Mouse (Mus musculus) fat pad, adult 2 months (tissue): ENCODE results near the gene Smn1.
A peak's percentile ranks its signal among the peaks of the same experiment; 100 is the strongest.
"Not testable (repeated sequence)": the region's sequence is repeated elsewhere in the genome, so short reads cannot be mapped to it uniquely, and the experiment has no call there.

ENCODE experiments used
- DNase-seq: peaks from one replicate; pipeline ENCODE4 v3.0.0-alpha.2; 2011; ENCODE audit warnings: low read depth, low spot score; ENCODE audit errors: extremely low read depth

Gene Smn1

DNA sequence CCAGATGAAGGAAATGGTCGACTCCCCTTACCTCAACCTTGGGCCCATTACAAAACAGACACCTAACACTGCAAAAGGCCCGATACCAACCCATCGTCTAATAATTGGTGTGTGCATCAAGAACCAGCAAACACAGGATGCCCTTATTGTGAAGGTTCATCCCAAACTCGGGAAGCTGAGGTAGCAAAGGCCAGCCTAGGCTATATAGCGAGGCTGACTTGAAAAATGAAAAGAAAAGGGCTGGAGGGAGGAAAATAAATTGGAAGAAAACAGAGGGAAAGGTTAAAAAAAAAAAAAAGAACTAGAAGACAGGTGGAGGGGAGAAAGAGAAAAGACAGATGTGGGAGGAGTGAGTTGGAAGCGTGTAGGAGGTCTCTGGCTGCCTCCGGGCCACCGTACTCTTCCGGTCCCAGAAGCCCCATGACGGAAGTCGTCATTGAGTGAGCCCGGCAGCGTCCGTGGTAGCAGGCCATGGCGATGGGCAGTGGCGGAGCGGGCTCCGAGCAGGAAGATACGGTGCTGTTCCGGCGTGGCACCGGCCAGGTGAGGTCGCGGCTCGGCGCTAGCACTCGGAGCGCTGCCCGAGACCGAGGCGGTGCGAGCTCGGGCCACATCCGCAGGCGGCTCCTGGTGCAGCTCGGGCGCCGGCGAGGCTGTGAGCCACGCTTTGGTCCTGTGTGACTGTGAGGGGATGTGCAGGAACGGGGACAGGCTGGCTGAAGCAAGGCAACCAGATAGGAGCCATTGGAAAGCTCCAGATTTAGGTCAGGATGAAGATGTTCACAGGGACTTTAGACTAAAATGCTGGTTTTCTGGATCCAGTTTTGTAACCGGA lies at the start of gene Smn1:
Gene Smn1, plus strand, starts transcription at position 430 of the 835 bp plus-strand sequence.
- DNase-seq: peak; percentile 36

DNA sequence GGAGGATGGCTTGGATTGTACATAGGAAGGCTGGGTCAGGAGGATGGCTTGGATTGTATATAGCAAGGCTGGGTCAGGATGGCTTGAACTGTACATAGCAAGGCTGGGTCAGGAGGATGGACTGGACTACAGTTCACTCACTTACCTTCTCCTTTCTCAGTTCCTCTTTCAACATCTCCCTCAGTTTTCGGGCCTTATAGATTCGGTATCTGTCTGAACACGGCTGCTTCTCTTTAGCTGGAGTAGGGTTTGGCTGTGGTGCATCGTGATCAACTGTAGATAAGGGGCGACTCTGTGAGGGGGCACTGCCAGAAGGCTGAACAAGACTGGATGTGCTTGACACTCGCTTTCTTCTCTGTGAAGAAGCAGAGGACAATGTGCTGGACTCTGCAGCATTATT lies 25.8 kb upstream of the Smn1 start:
- DNase-seq: no peak

DNA sequence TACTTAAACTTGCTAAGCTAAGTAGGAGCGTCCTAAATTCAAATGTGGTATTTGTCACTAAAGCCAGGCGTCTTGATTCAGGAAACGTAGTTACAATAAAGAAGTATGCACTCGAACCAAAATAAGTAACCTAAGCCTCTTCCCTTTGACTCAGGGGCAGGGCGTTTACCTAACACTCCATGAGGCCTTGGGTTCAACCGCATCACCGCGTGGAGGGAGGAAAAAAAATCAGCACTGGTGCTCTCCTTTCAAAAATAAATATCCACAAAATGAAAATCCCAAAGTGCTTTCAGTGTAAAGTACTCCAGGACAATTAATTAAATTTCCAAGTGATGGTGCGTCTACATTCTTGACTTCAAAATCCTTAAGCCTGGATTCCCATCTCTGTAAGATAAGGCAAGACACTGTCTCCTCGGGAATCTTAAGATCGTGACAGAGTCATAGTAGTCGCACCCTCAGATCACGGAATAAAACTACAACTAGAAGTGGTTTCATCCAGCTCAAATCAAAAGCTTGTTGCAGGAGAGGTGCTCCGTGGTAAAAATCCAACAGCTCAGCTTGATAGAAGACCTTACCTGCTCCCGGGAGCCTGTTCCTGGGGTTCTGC lies 21.5 kb upstream of the Smn1 start:
- no peak for DNase-seq

DNA sequence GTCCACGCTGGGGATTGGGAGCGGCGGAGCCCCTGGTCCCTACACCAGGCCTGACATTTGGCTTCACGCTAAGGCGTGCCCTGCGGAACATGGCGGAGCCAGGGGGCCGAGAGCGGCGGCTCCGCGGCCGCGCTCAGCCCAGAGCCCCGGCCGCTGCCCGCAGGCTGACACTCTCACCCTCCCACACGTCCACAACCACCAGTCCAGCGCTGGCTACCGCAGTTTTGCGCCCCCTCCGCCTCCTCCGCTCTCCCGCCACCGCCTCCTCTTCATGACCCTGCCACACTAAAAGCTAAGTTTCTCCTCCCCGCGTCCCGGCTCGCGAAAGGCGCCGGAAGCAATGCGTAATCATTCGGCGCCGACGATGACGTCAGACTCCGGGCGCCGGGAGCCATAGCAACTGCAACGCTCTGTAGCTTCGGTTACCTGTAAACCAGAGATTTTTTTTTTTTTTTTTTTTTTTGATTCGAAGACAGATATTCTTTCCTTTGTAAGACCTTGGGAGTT lies 20.9 kb upstream of the Smn1 start, which contains the start of gene Bdp1:
Gene Bdp1, minus strand, starts transcription at position 323 of the 507 bp plus-strand sequence.
- peak; percentile 13 for DNase-seq

DNA sequence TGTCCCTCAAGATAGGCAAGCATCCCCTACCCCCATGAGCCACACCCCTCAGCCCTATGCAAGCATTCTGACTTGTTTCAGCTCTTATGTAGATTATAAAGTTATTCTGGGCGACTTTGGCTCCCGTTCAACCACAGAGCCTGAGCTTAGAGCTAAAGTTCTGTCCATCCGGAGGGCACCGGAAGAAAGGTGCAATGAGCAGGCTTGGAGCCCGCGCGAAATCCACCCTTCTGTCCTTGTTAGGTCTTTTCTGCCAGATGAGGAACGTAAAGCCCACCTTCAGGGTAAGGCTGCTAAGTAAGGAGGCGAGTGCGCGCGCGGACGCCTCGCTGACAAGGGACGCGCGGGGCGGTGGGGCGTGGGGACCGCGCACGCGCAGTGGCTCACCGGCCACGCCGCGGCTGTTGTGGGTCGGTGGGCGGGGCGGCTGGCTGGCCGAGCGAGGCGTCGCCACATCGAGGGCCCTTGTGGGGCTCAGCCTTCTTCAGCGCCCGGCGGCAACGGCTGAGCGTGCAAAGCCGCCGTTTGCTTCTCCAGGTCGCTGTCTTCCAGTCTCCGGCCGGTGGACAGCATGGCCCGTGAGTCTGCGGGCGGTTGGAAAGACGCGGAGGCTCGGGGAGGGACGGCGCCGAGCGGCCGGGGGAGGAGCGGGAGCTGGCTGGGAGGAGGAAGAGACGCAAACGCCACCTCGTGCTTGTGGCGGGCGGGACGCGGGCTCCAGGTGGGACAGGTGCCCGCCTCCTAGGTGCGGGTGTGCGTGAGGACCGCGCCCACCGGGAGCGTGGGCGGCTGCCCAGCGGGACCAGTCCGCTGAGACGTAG lies 16.8 kb upstream of the Smn1 start, which contains the start of gene Serf1:
Gene Serf1, plus strand, starts transcription at position 361 of the 821 bp plus-strand sequence.
- no peak for DNase-seq

DNA sequence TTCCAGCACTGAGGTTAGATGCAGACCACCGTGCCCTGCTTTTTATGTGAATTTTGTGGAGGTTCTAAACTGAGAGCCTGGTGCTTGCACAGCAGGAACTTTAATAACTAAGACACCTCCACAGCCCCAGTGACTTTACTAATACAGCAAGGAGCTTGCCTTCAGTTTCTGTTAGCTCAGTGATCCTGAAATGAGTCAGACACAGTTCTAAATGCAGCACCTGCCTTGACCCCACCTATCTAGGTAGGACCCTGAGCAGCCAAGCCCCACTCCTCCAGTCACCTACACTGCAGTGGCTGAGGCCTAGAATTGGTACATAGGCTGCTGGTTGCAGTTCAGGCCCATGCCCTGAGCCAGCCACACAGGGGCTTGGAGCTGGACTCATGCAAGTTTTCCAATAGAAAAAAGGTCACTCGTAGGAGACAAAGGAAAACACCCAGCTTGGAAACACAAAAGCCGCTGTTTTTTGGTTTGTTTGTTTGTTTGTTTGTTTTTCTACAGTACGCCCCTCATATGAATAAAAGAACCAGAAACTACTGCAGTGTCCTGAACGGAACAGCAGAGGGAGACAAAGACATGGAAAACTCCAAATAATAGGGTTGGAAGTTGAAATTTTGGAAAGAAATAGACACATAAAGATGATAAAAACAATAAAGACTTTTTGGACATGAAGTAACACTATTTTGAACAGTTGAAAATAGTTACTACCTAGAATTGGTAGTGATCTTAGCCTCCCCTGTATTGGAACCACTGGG lies 12.3 kb upstream of the Smn1 start:
- DNase-seq: no peak

DNA sequence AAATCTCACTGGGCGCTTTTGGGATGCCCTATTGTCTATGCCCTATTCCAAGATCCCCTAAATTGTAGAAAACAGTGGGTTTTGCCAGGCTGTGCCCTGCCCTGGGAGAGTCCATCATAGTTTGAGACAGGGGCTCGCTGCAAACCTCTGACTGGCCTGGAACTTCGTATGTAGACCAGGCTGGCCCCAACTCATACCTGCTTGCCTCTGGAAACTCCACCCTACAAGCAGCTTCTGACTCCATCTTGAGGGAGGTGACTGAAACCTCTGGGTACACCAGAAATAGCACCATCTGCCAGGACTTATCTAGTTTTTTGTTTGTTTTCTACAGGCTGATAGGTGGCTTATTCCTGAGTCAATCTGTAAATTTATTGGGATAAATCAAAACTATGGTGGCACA lies 682 bp upstream of the Smn1 start:
- DNase-seq: no peak

DNA sequence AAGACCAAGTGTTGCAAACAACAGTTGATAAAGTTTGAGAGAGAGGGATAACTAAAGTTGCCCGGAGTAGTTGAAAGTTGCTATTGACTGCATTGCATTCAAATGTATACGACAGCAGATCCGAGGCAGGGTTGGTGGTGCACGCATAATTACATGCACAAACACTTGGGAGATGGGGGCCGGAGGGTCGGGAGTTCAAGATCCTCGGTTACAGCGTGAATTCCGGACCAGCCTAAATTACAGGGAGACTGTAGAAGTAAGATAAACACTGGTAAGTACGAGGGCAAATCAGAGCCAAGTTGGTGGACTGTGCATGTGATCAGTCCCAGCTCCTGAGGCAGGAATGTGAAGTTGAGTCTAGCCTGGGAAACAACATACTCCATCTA lies 599 bp downstream of the Smn1 start:
- DNase-seq: no peak

DNA sequence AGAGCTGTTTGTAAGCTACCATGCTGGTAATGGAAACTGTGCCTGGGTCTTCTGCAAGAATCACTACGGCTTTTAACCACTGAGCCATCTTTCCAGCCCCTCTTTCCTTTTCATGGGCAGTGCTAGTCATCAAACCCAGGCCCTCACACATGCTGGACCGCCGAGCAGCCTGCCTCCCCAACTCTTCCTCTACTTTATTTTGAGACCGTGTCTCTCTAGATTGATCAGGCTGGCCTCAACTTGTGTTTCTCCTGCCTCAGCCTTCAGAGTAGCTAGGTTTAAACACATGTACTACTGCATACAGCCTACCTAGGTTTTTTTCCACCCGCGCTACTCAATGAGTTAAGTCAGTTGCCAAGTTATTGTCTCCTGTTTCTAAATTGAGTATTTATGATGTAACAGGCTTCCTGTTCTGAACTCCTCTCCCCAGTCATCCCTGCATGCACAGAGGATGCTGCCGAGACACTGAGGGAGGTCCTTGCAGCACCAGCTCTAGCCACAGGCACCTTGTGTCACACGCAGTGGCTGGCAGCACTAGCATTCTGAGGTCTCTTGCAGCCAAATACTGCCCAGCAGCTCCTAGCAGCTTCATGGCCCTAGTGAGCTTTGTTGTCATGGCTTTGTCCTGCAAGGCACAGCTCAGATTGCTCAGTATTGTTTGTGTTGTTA lies 17.1 kb downstream of the Smn1 start:
- no peak for DNase-seq

DNA sequence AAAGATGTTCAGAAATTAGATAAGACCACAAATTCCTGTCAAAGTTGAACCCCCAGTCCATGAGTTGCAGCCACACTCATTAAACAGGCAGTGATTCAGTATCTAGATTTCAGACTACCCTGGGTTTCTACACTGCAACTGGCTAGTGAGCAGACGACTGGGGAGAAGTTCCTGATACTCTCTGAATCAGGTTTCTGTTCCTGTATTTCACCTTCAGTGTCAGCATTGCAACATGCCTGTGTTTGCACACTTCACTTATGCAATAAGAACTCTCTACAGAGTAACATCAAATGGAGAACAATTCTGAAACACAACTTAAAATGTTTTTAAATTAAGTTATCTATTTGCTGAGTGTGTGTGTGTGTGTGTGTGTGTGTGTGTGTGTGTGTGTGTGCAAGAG lies 28.0 kb downstream of the Smn1 start:
- DNase-seq: peak; percentile 40

DNA sequence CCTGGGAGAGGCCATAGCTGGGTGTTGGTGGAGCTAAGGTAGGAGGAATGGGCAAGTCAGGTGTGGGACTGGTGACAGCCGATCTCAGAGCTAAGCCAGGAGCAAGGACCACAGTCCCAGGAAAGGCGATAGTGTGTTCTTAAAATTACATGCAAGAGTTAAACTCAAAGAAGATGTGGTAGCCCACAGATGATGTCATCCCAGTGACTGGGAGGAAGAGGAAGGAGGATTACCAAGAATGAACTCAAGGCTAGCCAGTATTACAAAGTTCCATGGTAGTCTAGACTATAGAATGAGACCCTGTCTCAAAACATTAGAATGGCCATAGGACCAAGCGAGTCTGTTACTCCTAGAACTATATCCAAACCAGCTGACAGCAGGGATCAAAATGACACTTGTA lies 32.0 kb downstream of the Smn1 start:
- DNase-seq: no peak

DNA sequence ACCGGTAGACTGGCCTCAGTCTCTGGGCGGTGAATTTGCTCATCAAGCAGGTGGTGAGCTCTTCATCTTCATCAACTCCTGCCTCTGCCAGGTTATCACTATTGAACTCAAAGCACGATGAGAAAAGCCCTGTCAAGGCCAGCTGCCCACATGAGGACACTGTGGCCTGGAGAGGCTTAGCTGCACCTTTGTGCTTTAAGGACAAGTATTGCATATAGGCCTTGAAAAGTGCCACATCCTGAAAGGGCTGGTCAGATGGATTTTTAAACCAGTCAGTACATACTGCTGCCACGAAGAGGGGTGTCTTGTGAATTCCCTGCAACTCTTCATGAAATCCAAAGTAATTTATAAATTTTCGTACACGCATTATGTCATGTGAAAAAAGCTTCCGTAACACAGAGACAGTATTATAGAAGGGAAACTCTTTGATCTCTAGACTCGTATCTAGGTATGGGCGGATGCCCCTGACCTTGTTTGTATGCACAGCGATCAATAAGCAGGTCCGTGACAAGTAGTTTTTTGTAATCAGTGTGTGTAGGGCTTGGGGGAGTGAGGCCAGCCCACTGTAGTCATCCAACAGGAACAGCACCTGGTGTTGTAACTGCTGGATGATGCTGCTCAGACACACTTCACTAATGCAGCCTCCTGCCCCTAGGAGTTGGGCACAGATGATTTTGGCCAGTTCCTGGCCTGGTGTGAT lies 36.7 kb downstream of the Smn1 start:
- DNase-seq: not testable (repeated sequence)

DNA sequence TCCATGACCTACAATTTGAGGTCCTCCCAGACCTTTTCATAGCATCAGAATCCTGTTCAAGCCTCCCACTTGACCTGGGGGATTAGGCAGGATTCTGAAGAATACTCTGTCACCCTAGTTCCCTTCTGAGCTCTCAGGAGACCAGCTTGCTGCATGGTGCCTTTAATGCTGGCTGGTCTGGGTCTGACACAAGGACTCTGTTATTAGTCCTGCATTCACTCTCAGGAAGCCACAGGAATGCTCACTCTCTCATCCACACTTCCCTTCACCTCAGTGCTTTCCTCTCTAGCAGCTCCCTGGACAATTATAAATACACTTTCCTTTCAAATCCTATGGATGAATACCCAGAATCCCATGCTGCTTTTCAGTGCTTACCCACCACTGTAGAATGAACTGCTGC lies 37.8 kb downstream of the Smn1 start:
- DNase-seq: not testable (repeated sequence)

DNA sequence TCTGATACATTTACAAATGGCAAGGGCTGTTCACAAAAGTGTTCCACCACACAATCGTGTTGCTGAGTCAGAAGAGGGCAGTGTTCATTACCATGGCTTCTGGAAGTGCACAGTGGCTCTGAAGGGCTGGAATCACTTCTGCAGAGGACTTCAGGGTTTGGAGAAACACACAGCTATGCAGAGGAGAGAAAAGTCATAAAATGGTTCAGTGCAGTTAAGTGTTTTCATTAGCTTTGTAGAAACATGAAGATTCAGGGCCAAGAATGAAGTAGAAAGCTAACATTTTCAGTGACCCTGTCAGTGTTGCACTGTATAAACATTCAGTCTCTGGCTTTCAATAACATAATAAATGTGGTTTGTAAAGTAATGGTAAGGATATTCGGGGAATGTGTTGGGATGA lies 41.7 kb downstream of the Smn1 start:
- not testable (repeated sequence) for DNase-seq

DNA sequence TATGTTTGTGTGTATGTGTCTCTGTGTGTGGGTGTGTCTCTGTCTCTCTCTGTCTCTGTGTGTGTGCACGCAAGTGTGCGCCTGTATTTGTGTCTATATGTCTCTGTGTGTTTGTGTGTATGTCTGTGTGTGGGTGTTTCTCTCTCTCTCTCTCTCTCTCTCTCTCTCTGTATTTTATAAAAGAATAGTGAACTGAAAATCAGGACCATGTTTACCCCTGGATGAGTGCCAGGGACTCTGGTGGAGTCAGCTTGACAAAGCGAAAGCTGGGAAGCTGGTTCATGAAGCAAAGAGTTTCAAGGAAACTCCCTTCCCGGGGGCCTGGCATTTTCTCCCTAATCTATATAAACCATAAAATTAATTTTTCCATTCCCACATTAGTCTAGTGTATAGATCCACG lies 49.7 kb downstream of the Smn1 start:
- not testable (repeated sequence) for DNase-seq

DNA sequence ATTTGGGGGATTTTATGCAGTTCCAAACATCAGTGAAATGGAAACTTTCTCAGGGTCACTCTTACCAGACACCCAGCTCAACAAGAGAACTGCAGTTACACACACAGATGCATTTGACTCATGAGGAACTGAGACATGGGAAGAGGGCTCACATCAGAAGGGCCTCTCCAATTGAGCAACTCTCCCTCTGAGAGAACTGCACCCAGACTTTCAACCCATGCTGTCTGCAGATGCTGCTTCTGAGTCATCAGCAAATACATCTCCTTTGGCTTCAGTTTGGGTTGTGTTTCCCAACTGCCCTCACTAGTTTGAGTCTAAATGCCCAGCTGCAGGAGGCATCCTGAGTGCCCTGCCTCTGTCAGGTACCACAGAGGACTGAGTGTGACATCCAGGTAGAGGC lies 58.5 kb downstream of the Smn1 start:
- DNase-seq: not testable (repeated sequence)
